Comparison of ENCODE assay signal across 13 mouse cellular contexts in genomic region chr1:176826186-176826585, GRCm38 (mm10). TPM values are rescaled to one million over a fixed set of nuclear protein-coding genes. Genes with fewer than 3 reads are reported as not detected.
DNase-seq lines count a peak whose midpoint lies in the region; ATAC-seq and TF ChIP-seq lines count a peak whose summit lies in the region.
"Had no signal": no experiment of that assay in that cellular context is flagged by ENCODE, and none has a peak within 500 bp of the region (broad histone marks: within the 10 kb centered on the region; RNA-seq: fewer than 3 reads in every experiment).

No protein-coding gene starts in this region.

- H3K4me2 ChIP-seq in liver, embryonic 15.5 days = no peak overlapping the region
- H3K4me2 ChIP-seq in stomach, postnatal 0 days (replicated peaks; ENCODE audit: low read depth) = no peak overlapping the region
- H3K4me2 ChIP-seq: forebrain, embryonic 15.5 days; midbrain, embryonic 15.5 days had no signal

- H3K4me1 ChIP-seq in liver, embryonic 15.5 days (replicated peaks) = peaks cover 47% of the 10 kb centered on the region
- peaks cover 49% of the 10 kb centered on the region for H3K4me1 ChIP-seq in heart, embryonic 10.5 days
- no peaks in the 10 kb centered on the region for H3K4me1 ChIP-seq in stomach, postnatal 0 days (replicated peaks; ENCODE audit: control insufficient read depth, insufficient read depth)
- H3K4me1 ChIP-seq: limb, embryonic 10.5 days had no signal

- H3K27ac ChIP-seq in liver, embryonic 15.5 days (replicated peaks) = peak overlapping the region; percentile 15; the same call in 1 of the 2 replicates
- peak overlapping the region; percentile 96 for H3K27ac ChIP-seq in macrophage
- no peak overlapping the region; the same call in 1 of the 2 replicates for H3K27ac ChIP-seq in heart, embryonic 10.5 days
- H3K27ac ChIP-seq in stomach, postnatal 0 days (replicated peaks) = no peak overlapping the region
- H3K27ac ChIP-seq: forebrain, embryonic 15.5 days; limb, embryonic 10.5 days; midbrain, embryonic 15.5 days had no signal

- H3K4me3 ChIP-seq in liver, embryonic 15.5 days (replicated peaks) = no peak overlapping the region
- no peak overlapping the region for H3K4me3 ChIP-seq in macrophage (ENCODE audit: inconsistent target)
- H3K4me3 ChIP-seq in heart, embryonic 10.5 days = no peak overlapping the region
- H3K4me3 ChIP-seq in stomach, postnatal 0 days (ENCODE audit: low read depth, low read length) = no peak overlapping the region
- H3K4me3 ChIP-seq: forebrain, embryonic 15.5 days; limb, embryonic 10.5 days; midbrain, embryonic 15.5 days had no signal

- DNase-seq in adrenal gland, adult 2 months = peak; percentile 73
- DNase-seq in adrenal gland, adult 18-20 months (ENCODE audit: low spot score in 2 of 2) = no peak
- DNase-seq in adrenal gland, postnatal 25 days = peak; percentile 24
- no peak for DNase-seq in heart, embryonic 10.5 days (ENCODE audit: low spot score)
- DNase-seq in urinary bladder, postnatal 10 days (ENCODE audit: low spot score) = no peak
- no peak for DNase-seq in stomach, postnatal 0 days (ENCODE audit: low spot score)
- DNase-seq: cerebellum, adult 9-11 months; right cerebral cortex, postnatal 25 days had no signal

- H3K36me3 ChIP-seq in liver, embryonic 15.5 days (replicated peaks) = no peaks in the 10 kb centered on the region
- H3K36me3 ChIP-seq in macrophage (ENCODE audit: inconsistent target) = peaks cover under 1% of the 10 kb centered on the region; the same call in 1 of the 2 replicates
- H3K36me3 ChIP-seq in heart, embryonic 10.5 days = 0 out of 2 replicates have a peak, but pooled peaks cover 3% of the 10 kb centered on the region
- no peaks in the 10 kb centered on the region; the same call in 1 of the 2 replicates for H3K36me3 ChIP-seq in stomach, postnatal 0 days (ENCODE audit: control insufficient read depth, insufficient read depth, low read length)
- H3K36me3 ChIP-seq: forebrain, embryonic 15.5 days; limb, embryonic 10.5 days; midbrain, embryonic 15.5 days had no signal

- peaks cover 67% of the 10 kb centered on the region for H3K79me2 ChIP-seq in macrophage (ENCODE audit: inconsistent target)

- TF ChIP-seq CTCF in stomach, postnatal 0 days (IDR thresholded peaks at IDR 0.05; ENCODE audit: low read depth) = no peak

- 41% methylated on average over 11 of the region's 11 CpGs for WGBS in liver, embryonic 15.5 days (ENCODE audit: insufficient replicate concordance)
- 10% methylated on average over 11 of the region's 11 CpGs for WGBS in macrophage (ENCODE audit: missing documents)
- WGBS in heart, embryonic 10.5 days = 75% methylated on average over 11 of the region's 11 CpGs
- WGBS in stomach, postnatal 0 days = 80% methylated on average over 11 of the region's 11 CpGs

- no peak for TF ChIP-seq EP300 in stomach, postnatal 0 days (optimal IDR thresholded peaks at IDR 0.05)

- no peaks in the 10 kb centered on the region for H3K27me3 ChIP-seq in liver, embryonic 15.5 days
- no peaks in the 10 kb centered on the region for H3K27me3 ChIP-seq in heart, embryonic 10.5 days (ENCODE audit: insufficient read depth, poor library complexity, severe bottlenecking)
- no peaks in the 10 kb centered on the region for H3K27me3 ChIP-seq in stomach, postnatal 0 days (ENCODE audit: control insufficient read depth, insufficient read depth, low read length)
- H3K27me3 ChIP-seq: forebrain, embryonic 15.5 days; midbrain, embryonic 15.5 days had no signal

- no peak overlapping the region for H3K9ac ChIP-seq in liver, embryonic 15.5 days
- H3K9ac ChIP-seq in stomach, postnatal 0 days (ENCODE audit: low read length) = no peak overlapping the region
- H3K9ac ChIP-seq: forebrain, embryonic 15.5 days; midbrain, embryonic 15.5 days had no signal

- ATAC-seq in liver, embryonic 15.5 days (ENCODE audit: insufficient read depth) = no peak
- ATAC-seq in stomach, postnatal 0 days (ENCODE audit: low FRiP score, low TSS enrichment) = no peak
- ATAC-seq: forebrain, embryonic 15.5 days; midbrain, embryonic 15.5 days had no signal

- no peaks in the 10 kb centered on the region for H3K9me3 ChIP-seq in liver, embryonic 15.5 days (replicated peaks)
- no peaks in the 10 kb centered on the region for H3K9me3 ChIP-seq in heart, embryonic 10.5 days
- H3K9me3 ChIP-seq in stomach, postnatal 0 days (ENCODE audit: control insufficient read depth, low read length) = no peaks in the 10 kb centered on the region
- H3K9me3 ChIP-seq: forebrain, embryonic 15.5 days; limb, embryonic 10.5 days; midbrain, embryonic 15.5 days had no signal

RNA-seq across cellular contexts. Expression of gene Sdccag8, which starts 11.7 kb away (rescaled TPM):
- total RNA-seq in adrenal gland, adult 2 months (2021) = 10 to 100 TPM in 1 of 2 experiments, 1 to 10 TPM in 1; 8.3 to 11.1 TPM
- polyA plus RNA-seq in adrenal gland, adult 2 months (2012; rRNA removed) = 2.1 and 2.3 TPM in 2 replicates
- 1 to 10 TPM; 8.4 to 8.8 TPM for total RNA-seq in adrenal gland, adult 18-20 months (2021)
- total RNA-seq in adrenal gland, postnatal 25 days (2021) = 13.4 and 15.5 TPM in 2 replicates
- 4.4 and 5.0 TPM in 2 replicates for polyA plus RNA-seq in liver, embryonic 15.5 days (2015; fragmentation: Nextera tagmentation; extraction: Ambion mirVana)
- total RNA-seq in macrophage (2018; cell fraction: chromatin; rRNA removed) = 100 to 1,000 TPM in 20 of 26 experiments, 10 to 100 TPM in 6; 19.6 to 230 (median 169) TPM
- total RNA-seq in macrophage (2018; cell fraction: cytosol; rRNA removed) = 10 to 100 TPM; 12.2 to 27.5 (median 20.8) TPM
- 100 to 1,000 TPM in 2 of 26 experiments, 10 to 100 TPM in 24; 12.3 to 130 (median 61.5) TPM for total RNA-seq in macrophage (2018; cell fraction: nucleus; rRNA removed)
- polyA plus RNA-seq in macrophage (2018) = 13.2 to 28.0 TPM (median 16.9 TPM) in 3 replicates
- polyA plus RNA-seq in heart, embryonic 10.5 days (2016; fragmentation: Nextera tagmentation; extraction: Ambion mirVana) = 10.0 and 10.4 TPM in 2 replicates
- polyA plus RNA-seq in stomach, postnatal 0 days (2015; fragmentation: Nextera tagmentation; extraction: Ambion mirVana) = 6.4 TPM in 2 replicates

RNA-seq across cellular contexts. Expression of gene Cep170, which starts 12.3 kb away (rescaled TPM):
- total RNA-seq in adrenal gland, adult 2 months (2021) = 10 to 100 TPM; 32.3 to 37.8 TPM
- polyA plus RNA-seq in adrenal gland, adult 2 months (2012; rRNA removed) = 1.7 and 2.2 TPM in 2 replicates
- 10 to 100 TPM; 27.1 to 29.2 TPM for total RNA-seq in adrenal gland, adult 18-20 months (2021)
- total RNA-seq in adrenal gland, postnatal 25 days (2021) = 37.9 and 41.5 TPM in 2 replicates
- 4.8 and 7.3 TPM in 2 replicates for polyA plus RNA-seq in liver, embryonic 15.5 days (2015; fragmentation: Nextera tagmentation; extraction: Ambion mirVana)
- 100 to 1,000 TPM in 21 of 26 experiments, 10 to 100 TPM in 5; 50.2 to 314 (median 236) TPM for total RNA-seq in macrophage (2018; cell fraction: chromatin; rRNA removed)
- total RNA-seq in macrophage (2018; cell fraction: cytosol; rRNA removed) = 10 to 100 TPM; 26.3 to 74.1 (median 57.0) TPM
- 100 to 1,000 TPM in 22 of 26 experiments, 10 to 100 TPM in 4; 47.9 to 313 (median 152) TPM for total RNA-seq in macrophage (2018; cell fraction: nucleus; rRNA removed)
- polyA plus RNA-seq in macrophage (2018) = 31.7 to 45.2 TPM (median 34.6 TPM) in 3 replicates
- polyA plus RNA-seq in heart, embryonic 10.5 days (2016; fragmentation: Nextera tagmentation; extraction: Ambion mirVana) = 24.6 and 25.1 TPM in 2 replicates
- 4.9 and 5.5 TPM in 2 replicates for polyA plus RNA-seq in stomach, postnatal 0 days (2015; fragmentation: Nextera tagmentation; extraction: Ambion mirVana)

Comparison
In these comparisons a context has a peak if more than half of its experiments do, and no peak if none do; other contexts are left out.
1. DNase-seq: peak in adrenal gland, adult 2 months (single experiment) and adrenal gland, postnatal 25 days (single experiment); none in adrenal gland, adult 18-20 months (0 of 2), heart, embryonic 10.5 days (single experiment), urinary bladder, postnatal 10 days (single experiment) and stomach, postnatal 0 days (single experiment).
2. H3K27ac ChIP-seq: peak in liver, embryonic 15.5 days (single experiment) and macrophage (single experiment); none in heart, embryonic 10.5 days (single experiment) and stomach, postnatal 0 days (single experiment).